Mouse (Mus musculus): Measurements from ENCODE around the gene Ccr5.

The Ccr5 gene

GRCm38 (mm10) chr9:124138055-124138775 is 16.9 kb downstream of the Ccr5 start:
- DNase-seq (ENCODE audit: low spot score) = peak; percentile 42

GRCm38 (mm10) chr9:124143678-124144077 is 22.3 kb downstream of the Ccr5 start:
- DNase-seq (ENCODE audit: low spot score) = no peak

DNA sequence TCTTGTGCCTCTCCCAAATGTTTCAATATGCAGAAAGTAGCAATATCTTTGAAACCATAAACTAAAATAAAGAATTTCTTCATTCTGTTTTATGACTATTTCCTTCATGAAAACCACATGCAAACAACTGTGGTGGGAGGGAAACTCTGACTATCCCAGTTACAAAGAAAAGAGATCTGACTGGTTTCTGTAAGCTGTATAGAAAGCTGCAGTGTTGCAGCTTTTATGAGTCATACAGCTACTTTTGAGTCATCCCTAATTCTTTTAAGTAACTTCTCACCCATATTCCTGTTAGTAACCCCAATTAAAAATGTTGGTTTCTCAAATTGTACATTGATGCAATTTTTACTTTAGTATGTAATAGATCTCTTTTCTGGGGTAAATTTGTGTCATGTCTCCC is 25.0 kb downstream of the Ccr5 start:
- no peak for DNase-seq (ENCODE audit: low spot score)

Measured in embryo, embryonic 10 days (tissue).